In genomic region chr13:84059661-84060452, GRCm38 (mm10) we compare ENCODE assay signal across 10 mouse cellular contexts.
DNase-seq lines count a peak whose midpoint lies in the region; ATAC-seq lines count a peak whose summit lies in the region.
"Had no signal": no experiment of that assay in that cellular context is flagged by ENCODE, and none has a peak within 500 bp of the region (broad histone marks: within the 10 kb centered on the region; RNA-seq: fewer than 3 reads in every experiment).

No protein-coding gene starts in this region.

- H3K27me3 ChIP-seq in forebrain, embryonic 13.5 days, result no peaks in the 10 kb centered on the region
- H3K27me3 ChIP-seq in midbrain, embryonic 13.5 days, result no peaks in the 10 kb centered on the region

- ATAC-seq in forebrain, embryonic 13.5 days, result peak; percentile 69
- ATAC-seq in midbrain, embryonic 13.5 days, result peak; percentile 84

- DNase-seq in R1 (ENCODE audit: low read depth, low spot score), result peak; percentile 30
- DNase-seq in cerebellum, postnatal 10 days, result peak; percentile 63 to 67
- no peak for DNase-seq in c-Kit-positive CD71-positive TER-119-positive erythroid progenitor cells, embryonic 14.5 days (ENCODE audit: low spot score)
- DNase-seq in heart, adult 8-10 months (ENCODE audit: low spot score), result no peak
- DNase-seq in gastrocnemius, postnatal 4 days (ENCODE audit: low spot score in 2 of 2), result no peak
- DNase-seq in right cerebral cortex, postnatal 36 days (ENCODE audit: low spot score in 2 of 2), result no peak
- DNase-seq: kidney, postnatal 25 days had no signal

- peak overlapping the region; percentile 99 for H3K27ac ChIP-seq in forebrain, embryonic 13.5 days
- peak overlapping the region; percentile 97 for H3K27ac ChIP-seq in midbrain, embryonic 13.5 days
- H3K27ac ChIP-seq: limb, embryonic 13.5 days had no signal

- H3K4me2 ChIP-seq in forebrain, embryonic 13.5 days, result peak overlapping the region; percentile 56
- H3K4me2 ChIP-seq in midbrain, embryonic 13.5 days (replicated peaks), result peak overlapping the region; percentile 52

- no peaks in the 10 kb centered on the region for H3K9me3 ChIP-seq in forebrain, embryonic 13.5 days (replicated peaks)
- H3K9me3 ChIP-seq in midbrain, embryonic 13.5 days, result no peaks in the 10 kb centered on the region
- H3K9me3 ChIP-seq: limb, embryonic 13.5 days had no signal

- H3K4me3 ChIP-seq in forebrain, embryonic 13.5 days, result peak overlapping the region; percentile 26
- peak overlapping the region; percentile 26; the same call in 1 of the 2 replicates for H3K4me3 ChIP-seq in midbrain, embryonic 13.5 days (replicated peaks)
- H3K4me3 ChIP-seq: limb, embryonic 13.5 days had no signal

- 1% methylated on average over 5 of the region's 5 CpGs for WGBS in forebrain, embryonic 13.5 days
- 3% methylated on average over 5 of the region's 5 CpGs for WGBS in midbrain, embryonic 13.5 days

- peak overlapping the region; percentile 71 for H3K9ac ChIP-seq in forebrain, embryonic 13.5 days
- peak overlapping the region; percentile 63 for H3K9ac ChIP-seq in midbrain, embryonic 13.5 days (replicated peaks)
- H3K9ac ChIP-seq: limb, embryonic 13.5 days had no signal

- H3K36me3 ChIP-seq in forebrain, embryonic 13.5 days (ENCODE audit: poor library complexity, severe bottlenecking), result no peaks in the 10 kb centered on the region
- no peaks in the 10 kb centered on the region for H3K36me3 ChIP-seq in midbrain, embryonic 13.5 days
- H3K36me3 ChIP-seq: limb, embryonic 13.5 days had no signal

- H3K4me1 ChIP-seq in forebrain, embryonic 13.5 days, result peaks cover 77% of the 10 kb centered on the region
- H3K4me1 ChIP-seq in midbrain, embryonic 13.5 days (replicated peaks), result peaks cover 65% of the 10 kb centered on the region

Comparison
In these comparisons a context has a peak if more than half of its experiments do, and no peak if none do; other contexts are left out.
1. DNase-seq: peak in R1 (single experiment) and cerebellum, postnatal 10 days (2 of 2); none in c-Kit-positive CD71-positive TER-119-positive erythroid progenitor cells, embryonic 14.5 days (single experiment), heart, adult 8-10 months (single experiment), gastrocnemius, postnatal 4 days (0 of 2) and right cerebral cortex, postnatal 36 days (0 of 2).